11 mouse cellular contexts compared by ENCODE assay signal in the genomic region with DNA sequence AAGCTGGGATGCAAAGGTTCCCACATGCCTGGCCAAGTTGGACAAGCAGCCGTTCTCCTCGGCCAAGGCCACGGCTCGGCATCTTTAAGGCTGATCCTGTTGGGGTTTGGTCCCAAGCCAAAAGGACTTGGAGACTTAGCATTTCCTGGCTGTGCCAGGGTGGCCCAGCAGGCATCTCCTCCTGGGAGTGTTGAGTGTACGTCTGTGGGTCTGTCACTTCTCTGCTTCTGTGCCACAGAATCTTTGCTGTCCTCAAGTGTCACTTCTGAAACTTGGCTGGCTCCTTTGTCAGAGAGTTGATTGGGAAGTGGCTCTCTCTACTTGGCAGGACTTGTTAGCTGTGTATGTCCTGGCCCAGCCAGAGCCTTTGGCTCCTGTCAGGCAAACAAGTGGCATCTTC. TPM values are rescaled to one million over a fixed set of nuclear protein-coding genes. Genes with fewer than 3 reads are reported as not detected.
DNase-seq lines count a peak whose midpoint lies in the region; ATAC-seq lines count a peak whose summit lies in the region.
"Had no signal": no experiment of that assay in that cellular context is flagged by ENCODE, and none has a peak within 500 bp of the region (broad histone marks: within the 10 kb centered on the region; RNA-seq: fewer than 3 reads in every experiment).

No protein-coding gene starts in this region.

- H3K27ac ChIP-seq in kidney, embryonic 16.5 days (ENCODE audit: low read length): no peak overlapping the region

- WGBS in kidney, embryonic 16.5 days: 75% methylated on average over 5 of the region's 5 CpGs

- H3K9me3 ChIP-seq in kidney, embryonic 16.5 days (ENCODE audit: low read length): no peaks in the 10 kb centered on the region

- no peak for ATAC-seq in kidney, embryonic 16.5 days (ENCODE audit: low FRiP score, low TSS enrichment)

- DNase-seq in adrenal gland, adult (ENCODE audit: inconsistent age in 2 of 2, low spot score in 1 of 2): peak; percentile 68 to 80
- DNase-seq in adrenal gland, postnatal 4 days (ENCODE audit: low spot score in 2 of 2): no peak
- DNase-seq in kidney, adult 18-20 months: peak; percentile 15
- DNase-seq in 3134 (ENCODE audit: extremely low read depth, insufficient read length, low spot score): peak; percentile 59
- peak; percentile 71 to 81 for DNase-seq in cerebellum, postnatal 36 days
- no peak for DNase-seq in layer of hippocampus, adult 9-11 months
- DNase-seq in thymus, postnatal 0 days (ENCODE audit: low spot score): no peak
- DNase-seq: kidney, adult 8-10 months had no signal

- no peak overlapping the region for H3K4me2 ChIP-seq in kidney, embryonic 16.5 days (replicated peaks; ENCODE audit: low read depth, low read length)

- H3K27me3 ChIP-seq in kidney, embryonic 16.5 days (ENCODE audit: insufficient read depth, low read length): no peaks in the 10 kb centered on the region

- H3K4me1 ChIP-seq in kidney, embryonic 16.5 days (ENCODE audit: insufficient read depth, low read length): peaks cover 28% of the 10 kb centered on the region

- H3K9ac ChIP-seq in kidney, embryonic 16.5 days (replicated peaks; ENCODE audit: low read length): no peak overlapping the region

- H3K4me3 ChIP-seq in kidney, embryonic 16.5 days (ENCODE audit: low read length): no peak overlapping the region

- no peaks in the 10 kb centered on the region for H3K36me3 ChIP-seq in kidney, embryonic 16.5 days (ENCODE audit: insufficient read depth, low read length)

RNA-seq across cellular contexts. Expression of gene Stk10, which starts 13.4 kb away (rescaled TPM):
- 10 to 100 TPM in 1 of 2 experiments, 1 to 10 TPM in 1; 9.0 to 11.5 TPM for total RNA-seq in adrenal gland, postnatal 4 days (2021)
- polyA plus RNA-seq in kidney, embryonic 16.5 days (2015; fragmentation: Nextera tagmentation; extraction: Ambion mirVana): 5.6 and 6.5 TPM in 2 replicates
- 10.6 and 12.9 TPM in 2 replicates for polyA plus RNA-seq in thymus, postnatal 0 days (2015; fragmentation: Nextera tagmentation; extraction: Ambion mirVana)

RNA-seq across cellular contexts. Expression of gene Efcab9, which starts 14.6 kb away (rescaled TPM):
- total RNA-seq in adrenal gland, postnatal 4 days (2021): 1 to 10 TPM in 1 of 2 experiments, under 1 TPM in 1; 0.42 to 1.6 TPM
- 0.47 and 0.68 TPM in 2 replicates for polyA plus RNA-seq in kidney, embryonic 16.5 days (2015; fragmentation: Nextera tagmentation; extraction: Ambion mirVana)
- 1.9 and 2.1 TPM in 2 replicates for polyA plus RNA-seq in thymus, postnatal 0 days (2015; fragmentation: Nextera tagmentation; extraction: Ambion mirVana)
- total RNA-seq: common myeloid progenitor, adult 5-6 weeks; liver, adult 2 months had no signal
- polyA plus RNA-seq: liver, adult 2 months had no signal

Comparison
In these comparisons a context has a peak if more than half of its experiments do, and no peak if none do; other contexts are left out.
1. DNase-seq: peak in adrenal gland, adult (2 of 2), kidney, adult 18-20 months (single experiment), 3134 (single experiment) and cerebellum, postnatal 36 days (2 of 2); none in adrenal gland, postnatal 4 days (0 of 2), layer of hippocampus, adult 9-11 months (single experiment) and thymus, postnatal 0 days (single experiment).